Comparison of ENCODE assay signal across 13 mouse cellular contexts in genomic region chr11:48988219-48988618, GRCm38 (mm10). TPM values are rescaled to one million over a fixed set of nuclear protein-coding genes. Genes with fewer than 3 reads are reported as not detected.
"Had no signal": no experiment of that assay in that cellular context is flagged by ENCODE, and none has a peak within 500 bp of the region (broad histone marks: within the 10 kb centered on the region; RNA-seq: fewer than 3 reads in every experiment).

No protein-coding gene starts in this region.

RNA-seq across cellular contexts. Expression of gene Gm12185, which starts 3.8 kb away (rescaled TPM):
- polyA plus RNA-seq: kidney, embryonic 14.5 days; kidney, postnatal 0 days; limb, embryonic 10.5 days; limb, embryonic 13.5 days; midbrain, embryonic 12.5 days; midbrain, embryonic 15.5 days; neural tube, embryonic 13.5 days; stomach, embryonic 15.5 days had no signal

RNA-seq across cellular contexts. Expression of gene Tgtp1, which starts 5.8 kb away (rescaled TPM):
- polyA plus RNA-seq: limb, embryonic 10.5 days; midbrain, embryonic 12.5 days; midbrain, embryonic 15.5 days had no signal

RNA-seq across cellular contexts. Expression of gene Olfr56, which starts 9.5 kb away (rescaled TPM):
- total RNA-seq: layer of hippocampus, adult 2 months; layer of hippocampus, postnatal 25 days; left cerebral cortex, adult 18-20 months; left cerebral cortex, postnatal 25 days had no signal
- polyA plus RNA-seq: kidney, embryonic 14.5 days; limb, embryonic 10.5 days; limb, embryonic 13.5 days; liver, embryonic 12.5 days; midbrain, embryonic 12.5 days; midbrain, embryonic 15.5 days; neural tube, embryonic 13.5 days; stomach, embryonic 15.5 days had no signal
